Mouse (Mus musculus): ENCODE data around the gene Lrmda.

Lrmda gene

GRCm38 (mm10) chr14:21992321-21992885 is 27.1 kb upstream of the Lrmda start:
- DNase-seq (ENCODE audit: low read depth): peak; percentile 32

GRCm38 (mm10) chr14:21993251-21994060 is 26.1 kb upstream of the Lrmda start:
- DNase-seq (ENCODE audit: low read depth): peak; percentile 68

GRCm38 (mm10) chr14:21994061-21994990 is 25.2 kb upstream of the Lrmda start:
- peak; percentile 88 for DNase-seq (ENCODE audit: low read depth)

- DNase-seq (ENCODE audit: low read depth): peak; percentile 94
These were observed 24.3 kb upstream of the Lrmda start for GRCm38 (mm10) chr14:21995031-21995754.

GRCm38 (mm10) chr14:21999588-21999987 is 19.9 kb upstream of the Lrmda start:
- no peak for DNase-seq (ENCODE audit: low read depth)

- no peak for DNase-seq (ENCODE audit: low read depth)
These were observed 16.3 kb upstream of the Lrmda start for GRCm38 (mm10) chr14:22003231-22003630.

- DNase-seq (ENCODE audit: low read depth): no peak
These were observed 15.9 kb upstream of the Lrmda start for GRCm38 (mm10) chr14:22003631-22004030.

- no peak for DNase-seq (ENCODE audit: low read depth)
These were observed 14.6 kb upstream of the Lrmda start for GRCm38 (mm10) chr14:22004943-22005342.

GRCm38 (mm10) chr14:22007006-22007405 is 12.5 kb upstream of the Lrmda start:
- peak; percentile 57 for DNase-seq (ENCODE audit: low read depth)

GRCm38 (mm10) chr14:22014315-22014714 is 5.2 kb upstream of the Lrmda start:
- DNase-seq (ENCODE audit: low read depth): no peak

- no peak for DNase-seq (ENCODE audit: low read depth)
These were observed 4.7 kb upstream of the Lrmda start for GRCm38 (mm10) chr14:22014781-22015180.

GRCm38 (mm10) chr14:22017011-22017410 is 2.5 kb upstream of the Lrmda start:
- DNase-seq (ENCODE audit: low read depth): no peak

GRCm38 (mm10) chr14:22019949-22020845 is 685 bp downstream of the Lrmda start:
- DNase-seq (ENCODE audit: low read depth): no peak

- peak; percentile 46 for DNase-seq (ENCODE audit: low read depth)
These were observed 1.4 kb downstream of the Lrmda start for GRCm38 (mm10) chr14:22020885-22021284.

GRCm38 (mm10) chr14:22023533-22023932 is 4.0 kb downstream of the Lrmda start:
- no peak for DNase-seq (ENCODE audit: low read depth)

- DNase-seq (ENCODE audit: low read depth): peak; percentile 11
These were observed 16.4 kb downstream of the Lrmda start for GRCm38 (mm10) chr14:22035900-22036299.

GRCm38 (mm10) chr14:22036338-22036737 is 16.8 kb downstream of the Lrmda start:
- no peak for DNase-seq (ENCODE audit: low read depth)

- no peak for DNase-seq (ENCODE audit: low read depth)
These were observed 17.4 kb downstream of the Lrmda start for GRCm38 (mm10) chr14:22036802-22037497.

- no peak for DNase-seq (ENCODE audit: low read depth)
These were observed 18.1 kb downstream of the Lrmda start for GRCm38 (mm10) chr14:22037498-22038131.

- peak; percentile 48 for DNase-seq (ENCODE audit: low read depth)
These were observed 22.6 kb downstream of the Lrmda start for GRCm38 (mm10) chr14:22042146-22042545.
